Mouse (Mus musculus) hindbrain, embryonic 15.5 days (tissue): ENCODE results near the gene Adm. TPM values are rescaled to one million over a fixed set of nuclear protein-coding genes. Genes with fewer than 3 reads are reported as not detected.
"Not testable (repeated sequence)": the region's sequence is repeated elsewhere in the genome, so short reads cannot be mapped to it uniquely, and the experiment has no call there.

Experiments used
- ATAC-seq: fragments of 200-750 bp; cut with Nextera tagmentation; 2 replicates; pipeline ENCODE4 v1.8.0; 2017; ENCODE audit warnings: low read depth, moderate number of reproducible peaks, moderate TSS enrichment; ENCODE audit not compliant: low FRiP score
- H3K27ac ChIP-seq: fragments of 300-500 bp; sonication (generic); replicated peaks from 2 replicates; pipeline ENCODE4 v1.5.1; 2015; ENCODE audit warnings: mild to moderate bottlenecking, inconsistent platforms
- H3K27me3 ChIP-seq: fragments of 300-500 bp; sonication (generic); 2 replicates; pipeline ENCODE4 v1.6.1; 2015; ENCODE audit warnings: control low read depth, inconsistent platforms
- H3K36me3 ChIP-seq: fragments of 300-500 bp; sonication (generic); 2 replicates; pipeline ENCODE4 v1.6.1; 2015; ENCODE audit warnings: control low read depth, inconsistent platforms
- H3K4me1 ChIP-seq: fragments of 300-500 bp; sonication (generic); replicated peaks from 2 replicates; pipeline ENCODE4 v1.6.1; 2015; ENCODE audit warnings: control low read depth, inconsistent platforms
- H3K4me2 ChIP-seq: fragments of 300-500 bp; sonication (generic); 2 replicates; pipeline ENCODE4 v1.6.1; 2015; ENCODE audit warnings: moderate library complexity, mild to moderate bottlenecking, inconsistent platforms
- H3K4me3 ChIP-seq: fragments of 300-500 bp; sonication (generic); 2 replicates; pipeline ENCODE4 v1.5.1; 2015; ENCODE audit warnings: mild to moderate bottlenecking, inconsistent platforms
- H3K9ac ChIP-seq: fragments of 300-500 bp; sonication (generic); 2 replicates; pipeline ENCODE4 v1.6.1; 2015; ENCODE audit warnings: inconsistent platforms
- H3K9me3 ChIP-seq: fragments of 300-500 bp; sonication (generic); 2 replicates; pipeline ENCODE4 v1.6.1; 2016; ENCODE audit warnings: control low read depth, inconsistent platforms
- WGBS: fragments of 180-500 bp; shearing (Covaris S2); methylation state at CpG from one replicate; pipeline ENCODE4 v1.1.7; 2015; 5-methylcytosine and 5-hydroxymethylcytosine counted together
- polyA plus RNA-seq: library from polyadenylated mRNA; unstranded; fragments of >200 nt; fragmentation: Nextera tagmentation; extraction: Ambion mirVana; gene quantifications from 2 replicates; pipeline ENCODE4 v1.2.1, GENCODE M21; 2015

Adm gene
- polyA plus RNA-seq, 1 experiment from 2014 or later, result 4.0 TPM

DNA sequence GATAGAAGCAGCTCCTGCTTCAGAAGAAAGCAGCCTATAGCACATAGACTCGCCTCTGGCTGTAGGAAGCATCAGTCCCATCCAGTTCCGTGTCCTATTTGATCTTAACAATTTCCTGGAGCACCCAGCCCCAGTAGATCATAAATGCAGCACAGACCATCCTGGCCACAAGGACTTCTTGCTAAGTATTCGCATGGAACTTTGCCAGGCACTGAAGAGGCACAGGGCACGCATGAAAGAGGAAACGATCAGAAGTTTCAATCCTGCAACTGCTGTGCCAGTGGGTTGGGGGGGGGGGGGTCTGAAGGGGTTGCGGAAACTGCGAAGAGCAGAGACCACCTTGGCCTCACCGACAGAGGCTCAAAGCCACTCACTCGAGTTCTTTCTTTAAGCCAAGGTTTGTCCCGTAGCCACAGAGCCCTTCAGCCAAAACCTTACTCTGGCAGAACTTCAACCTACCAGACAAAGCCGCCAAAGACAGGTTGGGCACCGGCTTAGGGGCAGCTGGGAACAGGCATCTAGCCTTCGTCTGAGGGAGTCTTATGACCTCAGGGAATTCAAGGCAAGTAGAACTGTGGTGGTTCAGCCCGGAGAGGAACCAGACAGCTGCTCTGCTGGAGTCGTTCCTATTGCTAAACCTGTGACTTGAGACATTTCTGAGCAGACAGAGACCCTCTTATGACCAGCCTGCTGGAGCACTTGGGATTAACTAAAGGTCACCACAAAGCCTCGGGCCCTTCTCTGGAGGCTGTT, 3.9 kb downstream of the Adm start:
- WGBS, result 72% methylated on average over 16 of the region's 16 CpGs
- H3K4me3 ChIP-seq, result no peak overlapping the region
- peaks cover 38% of the 10 kb centered on the region for H3K27me3 ChIP-seq
- no peaks in the 10 kb centered on the region for H3K9me3 ChIP-seq
- H3K36me3 ChIP-seq, result no peaks in the 10 kb centered on the region
- no peak overlapping the region for H3K9ac ChIP-seq
- ATAC-seq, result no peak
- H3K27ac ChIP-seq, result no peak overlapping the region
- peaks cover 40% of the 10 kb centered on the region for H3K4me1 ChIP-seq
- no peak overlapping the region for H3K4me2 ChIP-seq

DNA sequence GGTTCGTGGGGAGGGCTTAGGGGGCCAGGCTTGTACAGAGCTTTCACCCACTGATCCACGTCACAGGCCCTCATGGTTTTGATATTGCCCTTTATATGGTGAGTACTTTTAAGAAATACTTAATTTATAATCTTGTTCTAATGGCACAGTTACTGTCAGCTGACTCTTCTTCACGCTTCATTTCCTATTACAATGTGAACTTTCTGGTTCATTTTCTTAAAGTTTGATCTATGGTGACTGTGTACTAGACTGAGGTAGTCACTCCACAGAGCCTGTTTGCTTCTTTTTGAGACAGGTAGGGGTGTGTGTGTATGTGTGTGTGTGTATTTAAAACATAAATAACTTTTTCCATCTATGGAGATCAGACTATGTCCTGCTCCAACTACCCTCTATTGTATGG, 8.5 kb downstream of the Adm start:
- no peak overlapping the region for H3K27ac ChIP-seq
- H3K36me3 ChIP-seq, result no peaks in the 10 kb centered on the region
- 73% methylated on average over 3 of the region's 3 CpGs for WGBS
- H3K27me3 ChIP-seq, result peaks cover 7% of the 10 kb centered on the region; the same call in 1 of the 2 replicates
- no peak for ATAC-seq
- 0 out of 2 replicates have a peak, but pooled peaks cover 4% of the 10 kb centered on the region for H3K4me1 ChIP-seq
- no peak overlapping the region for H3K4me2 ChIP-seq
- no peak overlapping the region for H3K9ac ChIP-seq
- no peaks in the 10 kb centered on the region for H3K9me3 ChIP-seq
- H3K4me3 ChIP-seq, result no peak overlapping the region

DNA sequence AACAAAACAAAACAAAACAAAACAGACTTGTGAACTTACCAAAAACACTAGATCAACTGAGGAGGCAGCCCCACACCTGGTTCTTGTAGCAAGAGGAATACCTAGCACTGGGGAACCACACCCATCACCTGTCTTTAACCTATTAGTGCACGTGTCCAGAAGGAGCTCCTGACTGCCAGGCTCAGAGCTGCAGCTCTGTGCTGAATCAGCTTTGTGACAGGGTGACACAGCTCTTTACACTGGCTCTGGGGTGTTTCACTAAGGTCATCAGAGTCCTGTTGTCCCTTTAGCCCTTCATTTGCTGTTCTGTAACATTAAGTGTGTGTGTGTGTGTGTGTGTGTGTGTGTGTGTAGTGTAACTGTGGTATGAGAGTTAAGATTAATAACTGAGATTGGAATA, 9.1 kb downstream of the Adm start:
- no peak for ATAC-seq
- WGBS, result 46% methylated on average over 1 of the region's 1 CpGs
- Histone ChIP-seq H3K4me3 (no peak overlapping the region), H3K4me2 (no peak overlapping the region), H3K9me3 (no peaks in the 10 kb centered on the region), H3K4me1 (0 out of 2 replicates have a peak, but pooled peaks cover 4% of the 10 kb centered on the region), H3K9ac (no peak overlapping the region), H3K27ac (no peak overlapping the region), H3K27me3 (0 out of 2 replicates have a peak, but pooled peaks cover under 1% of the 10 kb centered on the region), H3K36me3 (no peaks in the 10 kb centered on the region)

DNA sequence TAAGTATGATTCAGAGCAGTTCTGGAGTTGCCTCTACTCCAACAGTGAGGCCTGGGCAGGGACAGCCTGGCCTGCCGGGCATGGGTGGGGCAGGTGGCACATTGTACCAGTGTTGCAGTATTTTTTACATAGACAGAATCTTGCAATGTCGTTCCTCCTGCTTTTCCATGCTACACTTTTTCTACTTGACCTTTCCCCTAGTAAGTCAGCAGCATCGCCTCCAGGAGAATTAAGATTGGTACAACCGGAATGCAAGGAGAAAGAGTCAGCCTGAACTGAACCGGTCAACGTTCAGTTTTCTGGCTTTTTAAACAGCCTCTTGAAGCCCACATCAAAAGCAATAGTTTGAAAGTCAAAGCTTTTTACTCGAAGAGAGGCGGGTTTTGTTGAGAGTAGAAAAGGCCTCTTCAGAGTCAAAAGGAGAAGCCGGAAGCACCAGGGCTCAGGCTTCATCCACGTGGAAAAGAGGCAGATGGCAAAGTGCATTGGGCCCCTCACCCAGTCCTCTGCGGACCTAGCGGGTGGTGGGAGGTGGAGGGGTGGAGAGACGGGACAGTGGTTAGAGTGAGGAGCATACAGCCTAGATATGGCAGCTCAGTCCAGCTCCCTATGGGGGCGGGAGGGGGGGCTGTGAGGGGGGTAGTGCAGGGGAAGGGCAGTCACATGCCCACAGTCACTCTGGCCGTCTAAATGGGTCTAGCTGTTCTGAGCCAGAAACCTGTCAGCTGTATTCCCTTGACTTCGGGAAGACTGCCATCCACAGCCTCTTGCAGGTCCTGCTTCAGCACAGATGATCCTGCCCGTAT, 11.0 kb downstream of the Adm start:
- 37% methylated on average over 17 of the region's 17 CpGs for WGBS
- no peak overlapping the region for H3K4me2 ChIP-seq

DNA sequence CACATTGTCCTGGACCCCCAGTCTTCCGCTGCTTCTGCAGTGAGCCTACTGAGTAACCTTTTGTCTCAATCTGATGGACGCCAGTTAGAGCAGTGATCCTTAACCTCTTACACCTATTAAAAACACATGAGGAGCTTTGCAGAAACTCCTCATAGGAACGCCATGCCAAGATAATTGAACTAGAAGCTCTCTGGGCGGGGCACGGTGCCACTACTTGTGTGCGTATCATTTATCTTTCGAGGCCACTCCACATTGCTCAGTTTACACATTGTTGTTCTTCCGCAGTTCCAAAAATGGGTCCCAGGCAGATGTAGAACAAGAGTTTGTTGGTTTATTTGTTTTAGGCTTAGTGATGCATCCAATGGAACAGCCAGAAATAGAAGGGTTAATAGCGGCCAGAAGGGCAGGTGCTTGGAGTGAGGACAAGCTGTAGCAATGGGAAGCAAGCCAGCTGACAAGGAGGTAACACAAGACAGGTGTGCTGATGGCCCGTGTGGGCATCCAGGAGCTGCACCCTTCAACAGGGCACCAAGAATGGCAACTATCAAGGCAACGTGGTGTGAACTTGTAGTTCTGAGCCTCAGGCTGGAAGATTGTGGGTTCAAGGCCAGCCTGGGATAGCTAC, 11.9 kb downstream of the Adm start:
- no peak overlapping the region for H3K27ac ChIP-seq
- H3K36me3 ChIP-seq, result no peaks in the 10 kb centered on the region
- no peak overlapping the region for H3K4me3 ChIP-seq
- H3K9ac ChIP-seq, result no peak overlapping the region
- H3K27me3 ChIP-seq, result no peaks in the 10 kb centered on the region
- no peaks in the 10 kb centered on the region for H3K9me3 ChIP-seq
- no peak overlapping the region for H3K4me2 ChIP-seq
- ATAC-seq, result no peak
- 83% methylated on average over 11 of the region's 11 CpGs for WGBS
- 0 out of 2 replicates have a peak, but pooled peaks cover 4% of the 10 kb centered on the region for H3K4me1 ChIP-seq

More for the DNA sequence above, 11.0 kb downstream of the Adm start:
- H3K9me3 ChIP-seq, result no peaks in the 10 kb centered on the region
- no peaks in the 10 kb centered on the region for H3K36me3 ChIP-seq
- no peaks in the 10 kb centered on the region for H3K27me3 ChIP-seq
- no peak overlapping the region for H3K9ac ChIP-seq
- 0 out of 2 replicates have a peak, but pooled peaks cover 4% of the 10 kb centered on the region for H3K4me1 ChIP-seq
- no peak overlapping the region for H3K27ac ChIP-seq
- ATAC-seq, result peak; percentile 76
- no peak overlapping the region for H3K4me3 ChIP-seq

DNA sequence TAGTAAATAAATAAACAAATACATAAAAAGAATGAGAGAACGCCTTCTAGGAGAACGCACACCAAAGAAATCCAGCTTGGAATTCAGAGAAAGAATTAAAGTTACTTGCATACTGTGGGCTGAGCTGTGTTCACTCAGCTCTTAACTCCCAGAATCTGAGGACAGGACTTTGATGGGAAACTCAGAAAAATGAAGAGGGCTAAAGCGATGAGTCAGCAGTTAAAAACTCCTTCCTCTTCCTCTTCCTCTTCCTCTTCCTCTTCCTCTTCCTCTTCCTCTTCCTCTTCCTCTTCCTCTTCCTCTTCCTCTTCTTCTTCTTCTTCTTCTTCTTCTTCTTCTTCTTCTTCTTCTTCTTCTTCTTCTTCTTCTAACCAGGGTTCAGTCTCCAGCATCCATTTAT, 12.5 kb downstream of the Adm start:
- not testable (repeated sequence) for ATAC-seq, H3K27me3 ChIP-seq, H3K4me3 ChIP-seq, H3K27ac ChIP-seq, H3K36me3 ChIP-seq, H3K4me2 ChIP-seq, H3K9ac ChIP-seq, H3K4me1 ChIP-seq, H3K9me3 ChIP-seq
- 98% methylated on average over 3 of the region's 3 CpGs for WGBS

DNA sequence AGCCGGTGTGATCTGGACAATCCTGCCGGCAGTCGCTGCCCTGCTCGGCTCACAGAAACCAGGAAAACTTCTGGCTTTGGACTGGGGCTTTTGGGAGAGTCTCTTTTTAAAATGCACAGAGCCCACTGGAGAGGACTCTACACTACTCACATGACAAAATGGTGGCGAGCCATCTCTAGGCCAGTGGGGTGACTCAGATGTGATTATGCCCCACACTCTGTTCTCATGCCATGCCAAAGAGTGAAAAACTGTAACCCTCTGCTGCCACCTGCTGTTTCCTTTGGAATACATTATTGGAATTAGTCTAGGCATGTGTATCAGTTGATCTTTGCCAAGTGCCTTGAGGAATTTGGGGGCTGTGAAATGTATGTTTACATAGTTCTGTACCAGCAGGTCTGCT, 17.9 kb downstream of the Adm start:
- Histone ChIP-seq H3K9ac (no peak overlapping the region), H3K36me3 (no peaks in the 10 kb centered on the region), H3K27me3 (no peaks in the 10 kb centered on the region), H3K4me3 (no peak overlapping the region), H3K4me2 (no peak overlapping the region), H3K9me3 (no peaks in the 10 kb centered on the region), H3K4me1 (no peaks in the 10 kb centered on the region), H3K27ac (no peak overlapping the region)
- peak; percentile 66; the same call in 1 of the 2 replicates for ATAC-seq
- whole genome bisulfite sequencing, result 71% methylated on average over 5 of the region's 5 CpGs

DNA sequence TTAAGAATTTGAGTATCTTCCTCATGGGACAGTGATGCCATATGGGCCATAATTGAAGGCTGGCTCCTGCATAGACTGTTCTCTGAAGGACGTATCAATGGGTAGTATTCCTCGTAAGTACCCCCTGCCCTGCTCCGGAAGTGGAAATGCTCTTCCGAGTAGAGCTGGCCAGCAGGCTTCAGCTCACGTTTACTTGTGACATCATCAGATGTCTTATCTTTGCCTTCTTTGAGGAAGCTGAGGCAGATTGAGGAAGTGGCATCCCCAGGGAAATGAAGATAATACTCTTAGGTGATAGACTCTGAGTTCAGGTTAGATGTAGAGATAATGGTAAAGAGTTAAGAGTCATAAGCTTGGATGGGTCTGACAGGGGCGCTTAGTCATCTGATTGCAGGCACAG, 18.4 kb downstream of the Adm start:
- Histone ChIP-seq H3K4me1 (no peaks in the 10 kb centered on the region), H3K27me3 (no peaks in the 10 kb centered on the region), H3K9me3 (no peaks in the 10 kb centered on the region), H3K36me3 (no peaks in the 10 kb centered on the region), H3K4me3 (no peak overlapping the region), H3K27ac (no peak overlapping the region), H3K4me2 (no peak overlapping the region), H3K9ac (no peak overlapping the region)
- WGBS, result 89% methylated on average over 6 of the region's 6 CpGs
- ATAC-seq, result no peak

DNA sequence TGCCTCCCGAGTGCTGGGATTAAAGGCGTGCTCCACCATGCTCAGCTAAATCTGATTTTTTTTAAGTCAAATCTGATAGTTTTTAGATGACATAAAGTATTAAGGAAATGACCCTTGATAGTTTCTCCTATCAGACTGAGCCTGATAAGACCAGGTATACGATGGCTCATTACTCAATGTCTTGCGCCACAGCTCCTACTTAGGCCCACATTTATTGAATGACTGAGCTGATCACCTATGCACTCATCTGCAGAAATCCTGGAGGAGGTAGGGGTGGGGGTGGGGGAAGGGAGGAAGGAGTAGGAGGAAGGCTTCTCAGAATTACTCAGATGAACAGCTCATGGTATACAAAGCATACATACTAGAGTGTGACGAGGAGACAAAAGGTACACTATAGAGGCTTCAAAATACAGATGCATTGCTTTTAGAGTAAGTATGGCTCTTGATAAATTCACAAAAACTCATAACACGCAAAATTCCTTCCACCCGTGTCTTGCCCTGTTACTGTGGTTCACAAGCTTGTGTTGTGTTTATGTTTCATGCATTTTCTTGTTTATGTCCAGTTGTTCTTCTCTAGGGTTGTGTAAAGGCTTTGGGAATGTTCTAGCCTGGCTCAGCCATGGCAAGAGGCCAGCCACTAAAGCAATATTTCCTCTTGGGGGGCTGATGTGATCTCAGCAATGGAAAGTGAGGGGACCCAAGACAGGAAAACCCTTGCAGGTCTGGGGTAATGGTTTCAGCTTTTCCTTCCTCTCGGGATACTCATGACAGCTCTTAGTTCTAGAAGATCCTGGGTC, 19.3 kb downstream of the Adm start:
- Histone ChIP-seq H3K4me3 (no peak overlapping the region), H3K27me3 (no peaks in the 10 kb centered on the region), H3K27ac (no peak overlapping the region), H3K4me2 (no peak overlapping the region), H3K9me3 (no peaks in the 10 kb centered on the region), H3K4me1 (no peaks in the 10 kb centered on the region), H3K36me3 (no peaks in the 10 kb centered on the region), H3K9ac (no peak overlapping the region)
- WGBS, result 92% methylated on average over 8 of the region's 8 CpGs
- no peak for ATAC-seq

DNA sequence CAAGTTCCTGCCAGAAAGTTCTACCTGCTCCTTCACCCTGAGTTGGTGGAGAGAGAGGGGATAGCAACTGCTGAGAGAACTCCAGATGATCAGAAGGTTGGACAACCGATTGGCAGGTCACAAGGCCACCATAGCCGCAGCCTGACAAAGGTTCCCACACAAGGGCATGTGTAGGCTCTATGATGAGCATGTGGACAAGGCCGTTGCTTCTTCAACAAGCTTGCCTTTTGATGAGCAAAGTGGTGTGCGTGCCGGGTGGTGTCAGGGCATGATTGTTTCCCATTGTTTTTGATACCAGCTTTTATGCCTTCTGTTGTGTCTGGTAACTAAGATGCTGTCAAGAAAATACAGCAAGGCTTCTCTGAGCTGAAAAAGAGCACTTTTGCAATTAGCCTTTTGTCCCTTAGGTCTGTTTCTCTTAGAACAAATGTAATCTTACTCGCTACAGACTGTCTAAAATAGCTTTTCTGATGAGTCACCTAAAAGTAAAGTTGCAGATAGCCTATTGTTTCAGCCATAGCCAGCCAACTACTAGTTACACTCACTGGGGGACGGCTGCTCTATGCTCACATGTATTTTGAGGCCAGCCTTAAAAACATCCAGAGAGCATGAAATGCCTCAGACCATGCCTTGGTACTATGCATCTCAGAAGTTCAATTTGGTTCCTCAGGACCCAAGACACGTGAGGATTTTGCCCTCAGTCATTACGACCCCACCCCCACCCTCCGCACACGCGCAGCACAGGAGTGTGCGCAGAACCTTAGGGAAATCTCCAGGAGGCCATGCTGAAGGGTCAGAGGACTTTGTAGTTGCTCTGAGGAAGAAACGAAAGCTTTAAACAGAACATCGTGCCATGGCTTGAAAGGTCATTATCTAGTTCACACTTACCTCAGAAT, 20.3 kb downstream of the Adm start:
- 83% methylated on average over 15 of the region's 15 CpGs for WGBS
- ATAC-seq, result no peak
- Histone ChIP-seq H3K27me3 (no peaks in the 10 kb centered on the region), H3K36me3 (no peaks in the 10 kb centered on the region), H3K9ac (no peak overlapping the region), H3K4me1 (no peaks in the 10 kb centered on the region), H3K4me3 (no peak overlapping the region), H3K27ac (no peak overlapping the region), H3K4me2 (no peak overlapping the region), H3K9me3 (no peaks in the 10 kb centered on the region)
